Mouse (Mus musculus): ENCODE measurements around the gene Lrriq4.

Lrriq4 gene

GRCm38 (mm10) chr3:30644207-30644606 is at the start of gene Lrriq4:
Gene Lrriq4 (plus strand): TSS chr3:30644507.
- DNase-seq (ENCODE audit: low read depth), result no peak

GRCm38 (mm10) chr3:30595111-30595832 is 49.0 kb upstream of the Lrriq4 start:
- peak; percentile 49 for DNase-seq (ENCODE audit: low read depth)

DNA sequence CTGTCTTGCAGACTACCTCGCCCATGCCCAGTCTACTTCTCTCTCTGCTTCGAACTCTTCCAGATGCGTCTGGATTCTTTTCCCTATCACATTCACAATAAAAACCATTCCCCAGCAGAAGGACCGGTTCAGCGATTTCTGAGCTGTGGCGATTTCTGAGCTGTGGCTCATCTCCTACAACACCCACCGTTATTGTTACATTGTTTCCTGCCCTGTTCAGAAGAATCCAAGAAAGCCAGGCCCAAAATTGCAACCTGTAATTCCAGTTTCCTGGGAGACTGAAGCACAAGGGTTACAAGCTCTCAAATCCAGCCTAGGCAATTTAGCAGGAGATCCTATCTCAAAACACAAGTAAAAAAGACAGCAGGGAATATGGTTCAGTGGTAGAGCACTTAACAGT is 47.0 kb upstream of the Lrriq4 start:
- no peak for DNase-seq (ENCODE audit: low read depth)

DNA sequence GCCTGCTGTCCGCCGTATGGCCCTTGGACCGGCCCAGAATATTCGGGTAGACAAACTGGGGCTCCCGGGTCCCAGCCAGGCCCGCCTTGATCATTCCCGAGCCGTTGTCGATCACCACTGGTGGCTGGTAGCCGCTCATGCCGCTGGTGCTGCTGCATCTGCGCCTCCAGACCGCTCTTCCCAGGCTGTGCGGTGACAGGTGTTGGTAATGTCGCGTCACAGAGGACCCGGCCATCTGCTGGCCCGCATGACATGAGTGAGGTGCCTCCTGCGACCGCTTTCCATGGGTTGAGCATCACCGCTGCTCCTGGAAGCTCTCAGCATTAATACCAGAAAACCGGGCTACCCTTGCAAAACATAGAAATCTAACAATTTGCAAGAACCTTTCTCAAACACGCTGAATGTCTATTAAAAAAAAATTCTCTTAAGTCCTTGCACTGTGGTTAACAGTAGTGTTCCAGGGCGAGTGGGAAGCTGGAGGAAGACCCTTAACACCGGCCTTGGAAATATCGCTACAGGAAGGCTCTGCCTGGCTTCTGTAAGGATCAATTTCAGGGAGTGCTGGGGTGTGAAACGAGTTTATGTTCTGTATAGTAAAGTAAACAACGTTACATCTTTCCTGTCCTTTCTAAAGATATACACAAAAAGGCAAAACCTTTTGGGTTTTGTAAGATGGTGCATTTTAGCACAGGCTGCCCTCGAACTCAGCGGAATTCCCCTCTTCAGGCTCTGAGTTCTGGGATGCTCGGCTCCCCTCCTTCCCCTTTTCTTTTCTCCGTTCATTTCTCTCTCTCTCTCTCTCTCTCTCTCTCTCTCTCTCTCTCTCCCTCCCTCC is 44.4 kb upstream of the Lrriq4 start, which contains the start of gene Actrt3:
Gene Actrt3 (minus strand): TSS at position 229 of the 835 bp plus-strand sequence.
- DNase-seq (ENCODE audit: low read depth), result peak; percentile 64

- DNase-seq (ENCODE audit: low read depth), result no peak
These were observed 43.6 kb upstream of the Lrriq4 start for GRCm38 (mm10) chr3:30600717-30601116.

DNA sequence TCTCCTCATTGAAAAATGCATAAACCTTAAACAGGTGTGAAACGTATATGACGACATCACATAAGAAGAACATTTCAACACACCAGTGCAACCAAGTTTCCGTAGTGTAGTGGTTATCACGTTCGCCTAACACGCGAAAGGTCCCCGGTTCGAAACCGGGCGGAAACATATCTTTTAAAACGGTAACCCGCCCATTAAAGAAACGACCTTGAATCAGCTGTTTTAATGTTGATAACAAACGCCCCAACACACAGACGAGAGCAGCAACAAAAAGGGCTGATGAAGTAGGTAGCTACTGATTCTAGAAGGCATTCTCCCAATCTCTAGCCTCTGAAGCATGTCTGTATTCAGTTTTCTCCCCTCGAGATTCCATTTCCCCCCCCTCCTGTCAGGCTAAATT is 43.1 kb upstream of the Lrriq4 start:
- peak; percentile 98 for DNase-seq (ENCODE audit: low read depth)

GRCm38 (mm10) chr3:30601610-30602064 is 42.7 kb upstream of the Lrriq4 start:
- no peak for DNase-seq (ENCODE audit: low read depth)

DNA sequence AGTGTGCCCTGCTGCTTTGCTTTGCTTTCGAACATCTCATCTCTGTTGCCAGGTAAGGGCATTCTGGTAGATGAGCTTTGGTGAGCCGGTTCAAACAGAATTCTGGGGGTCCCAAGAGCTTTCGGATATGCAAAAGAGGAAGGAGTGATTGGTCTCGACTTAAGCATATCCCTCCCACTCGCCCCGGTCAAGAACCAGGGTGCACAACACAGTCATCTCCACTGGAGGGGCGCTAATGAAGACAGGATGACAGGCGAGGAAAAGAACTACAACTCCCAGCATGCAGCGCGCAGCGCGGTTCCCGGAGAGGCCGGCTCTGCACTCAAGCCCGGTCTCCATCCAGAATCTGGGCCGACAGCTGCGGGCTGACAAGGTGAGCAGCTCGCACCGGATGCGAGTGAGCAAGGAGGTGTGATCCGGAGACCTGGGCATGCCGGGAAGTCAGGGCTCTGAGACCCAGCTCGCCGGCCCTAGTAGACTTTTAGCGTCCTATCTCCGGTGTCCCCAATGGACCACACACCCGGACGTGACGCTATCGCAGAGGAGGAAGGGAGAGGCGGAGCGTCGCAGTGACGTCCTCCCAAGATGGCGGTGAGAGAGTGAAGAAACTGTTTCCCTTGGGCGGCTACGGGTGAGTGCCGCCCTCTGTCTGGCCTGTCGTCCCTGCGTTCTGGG is 42.1 kb upstream of the Lrriq4 start, which contains the start of gene Mynn:
Gene Mynn (plus strand): TSS at position 1 of the 675 bp plus-strand sequence.
- peak; percentile 99 for DNase-seq (ENCODE audit: low read depth)

- peak; percentile 88 for DNase-seq (ENCODE audit: low read depth)
These were observed 41.6 kb upstream of the Lrriq4 start for GRCm38 (mm10) chr3:30602740-30603098.

- DNase-seq (ENCODE audit: low read depth), result no peak
These were observed 41.1 kb upstream of the Lrriq4 start for GRCm38 (mm10) chr3:30603256-30603655.

GRCm38 (mm10) chr3:30608999-30609398 is 35.3 kb upstream of the Lrriq4 start:
- DNase-seq (ENCODE audit: low read depth), result no peak

GRCm38 (mm10) chr3:30610930-30611329 is 33.4 kb upstream of the Lrriq4 start:
- no peak for DNase-seq (ENCODE audit: low read depth)

DNA sequence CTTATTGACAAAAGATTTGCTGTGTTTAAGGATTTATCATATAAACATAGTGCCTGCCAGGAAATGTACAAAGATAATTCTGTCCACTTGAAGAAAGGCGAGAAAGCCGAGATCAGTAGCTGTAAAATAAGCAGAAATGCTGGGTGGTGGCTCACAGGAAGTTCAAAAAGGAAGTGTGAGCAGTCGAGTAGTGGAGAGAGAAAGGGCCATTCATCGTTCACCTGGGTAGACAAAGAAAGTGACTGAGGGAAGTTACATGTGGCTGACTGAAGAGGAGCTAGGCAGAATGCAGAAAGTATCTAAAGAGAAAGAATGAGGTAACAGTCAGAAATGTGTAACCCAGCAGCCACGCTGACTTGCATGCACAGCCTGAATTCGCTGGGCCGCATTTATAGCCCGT is 24.2 kb upstream of the Lrriq4 start:
- DNase-seq (ENCODE audit: low read depth), result no peak

- DNase-seq (ENCODE audit: low read depth), result no peak
These were observed 10.6 kb upstream of the Lrriq4 start for GRCm38 (mm10) chr3:30633681-30634080.

DNA sequence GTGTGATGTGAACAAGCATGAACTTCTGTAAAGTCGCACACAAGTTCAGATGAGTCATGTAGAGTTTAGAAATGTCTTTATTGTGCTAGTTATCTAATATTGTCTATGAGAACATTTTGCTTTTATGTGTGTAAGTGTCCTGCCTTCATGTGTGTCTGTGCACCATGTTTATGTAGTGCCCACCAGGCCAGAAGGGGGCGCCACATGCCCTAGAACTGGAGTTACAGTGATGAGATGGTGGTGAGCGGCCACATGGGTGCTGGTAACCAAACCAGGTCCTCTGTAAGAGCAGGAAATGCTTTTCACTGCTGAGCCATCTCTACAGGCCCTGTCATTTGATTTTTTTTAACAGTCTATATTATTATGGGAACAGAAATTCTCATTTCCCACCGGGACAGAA is 8.7 kb upstream of the Lrriq4 start:
- DNase-seq (ENCODE audit: low read depth), result peak; percentile 9

- no peak for DNase-seq (ENCODE audit: low read depth)
These were observed 2.5 kb downstream of the Lrriq4 start for GRCm38 (mm10) chr3:30646761-30647160.

GRCm38 (mm10) chr3:30647440-30648090 is 3.3 kb downstream of the Lrriq4 start, which contains the start of gene Lrrc34:
Gene Lrrc34 (minus strand): TSS chr3:30647869.
- peak; percentile 15 for DNase-seq (ENCODE audit: low read depth)

DNA sequence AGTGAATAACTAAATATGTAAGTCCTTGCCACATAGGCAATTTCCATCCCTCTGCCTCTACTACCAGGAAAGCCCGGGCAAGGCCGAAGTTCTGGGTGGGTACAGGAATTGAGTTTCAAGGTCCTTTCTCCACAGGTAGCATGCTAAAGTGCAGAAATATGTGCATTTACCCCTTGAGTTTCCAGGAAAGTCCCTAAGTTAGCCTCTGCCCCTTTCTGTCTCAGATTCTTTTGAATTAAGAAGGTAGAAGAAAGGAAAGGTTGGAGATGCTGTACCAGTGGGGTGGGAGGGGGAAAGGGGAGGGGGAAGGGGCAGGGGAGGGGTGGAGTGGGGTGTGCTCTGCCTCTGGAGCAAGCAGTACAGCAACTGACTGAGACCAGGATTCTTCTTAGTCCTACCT is 4.2 kb downstream of the Lrriq4 start:
- no peak for DNase-seq (ENCODE audit: low read depth)

DNA sequence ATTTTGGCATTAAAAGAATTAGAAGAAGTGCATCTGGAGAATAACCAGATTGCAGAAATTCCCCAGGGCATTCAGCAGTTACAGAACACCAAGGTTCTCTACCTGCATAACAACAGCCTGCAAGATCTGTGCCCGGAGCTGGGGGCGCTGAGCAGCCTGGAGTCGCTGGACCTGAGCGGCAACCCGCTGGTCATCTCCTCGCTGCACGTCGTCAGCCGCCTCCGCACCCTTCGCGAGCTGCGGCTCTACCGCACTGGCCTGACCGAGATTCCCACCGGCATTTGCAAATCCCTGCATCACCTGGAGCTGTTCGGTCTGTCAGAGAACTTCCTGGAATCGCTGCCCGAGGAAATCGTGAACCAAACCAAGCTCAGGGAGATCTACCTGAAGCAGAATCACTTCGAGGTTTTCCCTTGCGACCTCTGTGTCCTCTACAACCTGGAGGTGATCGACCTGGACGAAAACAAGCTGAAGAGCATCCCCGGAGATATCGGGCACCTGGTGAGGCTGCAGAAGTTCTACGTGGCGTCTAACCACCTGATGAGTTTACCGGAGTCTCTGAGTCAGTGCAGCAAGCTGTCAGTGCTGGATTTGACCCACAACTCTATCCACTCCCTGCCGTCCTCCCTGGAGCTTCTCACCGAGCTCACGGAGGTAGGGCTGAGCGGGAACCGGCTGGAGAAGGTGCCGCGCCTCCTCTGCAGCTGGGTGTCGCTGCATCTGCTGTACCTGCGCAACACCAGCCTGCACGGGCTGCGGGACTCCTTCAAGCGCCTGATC is 5.9 kb downstream of the Lrriq4 start:
- DNase-seq (ENCODE audit: low read depth), result peak; percentile 21

DNA sequence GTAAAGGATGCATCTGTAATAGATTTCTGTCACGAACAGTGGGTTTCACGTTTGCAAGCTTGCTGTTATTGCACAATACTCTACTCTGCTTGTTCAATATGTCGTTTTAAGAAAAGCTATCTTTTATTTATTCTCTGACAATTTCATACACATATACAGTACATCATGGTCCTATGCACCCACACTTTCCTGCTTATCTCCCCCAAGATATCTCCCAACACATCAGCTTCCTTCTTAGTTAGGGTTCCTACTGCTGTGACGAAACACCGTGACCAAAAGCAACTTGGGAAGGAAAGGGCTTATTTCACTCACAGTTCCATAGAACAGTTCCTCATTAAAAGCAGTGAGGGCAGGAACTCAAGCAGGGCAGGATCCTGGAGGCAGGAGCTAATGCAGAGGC is 11.6 kb downstream of the Lrriq4 start:
- DNase-seq (ENCODE audit: low read depth), result no peak

- DNase-seq (ENCODE audit: low read depth), result no peak
These were observed 14.2 kb downstream of the Lrriq4 start for GRCm38 (mm10) chr3:30658486-30658885.

All from induced T-regulatory cell, adult 2 months (primary cell).